Mouse (Mus musculus) frontal cortex, adult 2 months (tissue): ENCODE measurements around the gene Zfp420. TPM values are rescaled to one million over a fixed set of nuclear protein-coding genes. Genes with fewer than 3 reads are reported as not detected.
A peak's percentile ranks its signal among the peaks of the same experiment; 100 is the strongest.
"Not testable (repeated sequence)": the region's sequence is repeated elsewhere in the genome, so short reads cannot be mapped to it uniquely, and the experiment has no call there.

Experiments used
- DNase-seq, 2 experiments: peaks; one replicate each; pipeline ENCODE4 v3.0.0; 2022; ENCODE audit warnings: low spot score in 1 of 2; ENCODE audit errors: extremely low spot score in 1 of 2
- polyA plus RNA-seq: library from polyadenylated mRNA; depleted of rRNA; stranded (reverse); fragments of >200 nt; gene quantifications from 2 replicates; pipeline ENCODE4 v1.2.3, GENCODE M21; 2012; rRNA removed

The Zfp420 gene
- 14.8 and 15.8 TPM in 2 replicates for polyA plus RNA-seq

GRCm38 (mm10) chr7:29859532-29860517, at the start of gene Zfp420:
Zfp420 (plus strand) TSS chr7:29859979.
- DNase-seq, result peak; percentile 85 to 95

GRCm38 (mm10) chr7:29812244-29812643, 47.5 kb upstream of the Zfp420 start:
- DNase-seq, result no peak

GRCm38 (mm10) chr7:29814381-29814780, 45.4 kb upstream of the Zfp420 start:
- no peak for DNase-seq

- no peak for DNase-seq
Measured at GRCm38 (mm10) chr7:29815061-29815784, 44.6 kb upstream of the Zfp420 start.

- DNase-seq, result peak; percentile 93 to 95
Measured at GRCm38 (mm10) chr7:29815910-29816429, 43.8 kb upstream of the Zfp420 start, which contains the start of gene Zfp790. Zfp790 (plus strand) TSS chr7:29816114.

- peak; percentile 70 to 87 for DNase-seq
Measured at GRCm38 (mm10) chr7:29818619-29819254, 41.0 kb upstream of the Zfp420 start.

GRCm38 (mm10) chr7:29828001-29828400, 31.8 kb upstream of the Zfp420 start:
- DNase-seq, result no peak

GRCm38 (mm10) chr7:29829804-29830203, 30.0 kb upstream of the Zfp420 start:
- no peak for DNase-seq

- DNase-seq, result no peak
Measured at GRCm38 (mm10) chr7:29836816-29837215, 23.0 kb upstream of the Zfp420 start.

- DNase-seq, result no peak
Measured at GRCm38 (mm10) chr7:29839256-29839655, 20.5 kb upstream of the Zfp420 start.

- no peak for DNase-seq
Measured at GRCm38 (mm10) chr7:29842105-29842504, 17.7 kb upstream of the Zfp420 start.

GRCm38 (mm10) chr7:29844616-29845015, 15.2 kb upstream of the Zfp420 start:
- no peak for DNase-seq

GRCm38 (mm10) chr7:29852831-29853218, 7.0 kb upstream of the Zfp420 start:
- no peak for DNase-seq

- peak; percentile 84 to 93 for DNase-seq
Measured at GRCm38 (mm10) chr7:29853219-29853842, 6.4 kb upstream of the Zfp420 start, which contains the start of gene Zfp940. Zfp940 (minus strand) TSS chr7:29853669.

GRCm38 (mm10) chr7:29861660-29862059, 1.9 kb downstream of the Zfp420 start:
- no peak for DNase-seq

GRCm38 (mm10) chr7:29874256-29874655, 14.5 kb downstream of the Zfp420 start:
- DNase-seq, result no peak

GRCm38 (mm10) chr7:29877561-29877960, 17.8 kb downstream of the Zfp420 start:
- DNase-seq, result not testable (repeated sequence)

- no peak for DNase-seq
Measured at GRCm38 (mm10) chr7:29880056-29880455, 20.3 kb downstream of the Zfp420 start.

GRCm38 (mm10) chr7:29880916-29881315, 21.1 kb downstream of the Zfp420 start:
- DNase-seq, result no peak

GRCm38 (mm10) chr7:29890501-29890900, 30.7 kb downstream of the Zfp420 start:
- no peak for DNase-seq
